Mouse (Mus musculus) cortical plate, adult 2 months (tissue): ENCODE results near the gene C9orf72.

Source experiments
- CTCF ChIP-seq: fragments of 200-500 bp; IDR thresholded peaks from 2 replicates; pipeline ENCODE4 v1.5.1; 2011; ENCODE audit warnings: mild to moderate bottlenecking, control low read depth, low read length; ENCODE audit not compliant: insufficient read depth; ENCODE audit errors: extremely low read depth
- POLR2A ChIP-seq: fragments of 200-500 bp; IDR thresholded peaks from 2 replicates; pipeline ENCODE4 v1.6.1; 2011; ENCODE audit warnings: mild to moderate bottlenecking, low read length, control low read depth; ENCODE audit not compliant: insufficient read depth; ENCODE audit errors: extremely low read depth

- TF ChIP-seq POLR2A (no peak), CTCF (no peak)
Observed at GRCm38 (mm10) chr4:35189794-35190193, 36.2 kb downstream of the C9orf72 start.
